Mouse (Mus musculus): ENCODE results near the gene Phyhd1. TPM values are rescaled to one million over a fixed set of nuclear protein-coding genes. Genes with fewer than 3 reads are reported as not detected.

The Phyhd1 gene
- polyA plus RNA-seq, 1 experiment = 1.8 TPM

GRCm38 (mm10) chr2:30239777-30240176, 26.2 kb upstream of the Phyhd1 start:
- Histone ChIP-seq H3K36me3 (ENCODE audit: control insufficient read depth, insufficient read depth, low read length) (no peaks in the 10 kb centered on the region; the same call in 1 of the 2 replicates), H3K27me3 (ENCODE audit: control insufficient read depth, insufficient read depth, low read length) (no peaks in the 10 kb centered on the region), H3K4me1 (ENCODE audit: control insufficient read depth, insufficient read depth, low read length) (peaks cover 11% of the 10 kb centered on the region), H3K4me3 (ENCODE audit: control insufficient read depth, low read depth, low read length) (no peak overlapping the region), H3K27ac (ENCODE audit: control insufficient read depth, insufficient read depth, low read depth, low read length) (no peak overlapping the region)
- TF ChIP-seq POLR2A (IDR thresholded peaks at IDR 0.05; ENCODE audit: control insufficient read depth, low read depth, low read length) (no peak), CTCF (IDR thresholded peaks at IDR 0.05; ENCODE audit: control insufficient read depth, insufficient read depth, insufficient replicate concordance, low read depth, low read length) (no peak)

DNA sequence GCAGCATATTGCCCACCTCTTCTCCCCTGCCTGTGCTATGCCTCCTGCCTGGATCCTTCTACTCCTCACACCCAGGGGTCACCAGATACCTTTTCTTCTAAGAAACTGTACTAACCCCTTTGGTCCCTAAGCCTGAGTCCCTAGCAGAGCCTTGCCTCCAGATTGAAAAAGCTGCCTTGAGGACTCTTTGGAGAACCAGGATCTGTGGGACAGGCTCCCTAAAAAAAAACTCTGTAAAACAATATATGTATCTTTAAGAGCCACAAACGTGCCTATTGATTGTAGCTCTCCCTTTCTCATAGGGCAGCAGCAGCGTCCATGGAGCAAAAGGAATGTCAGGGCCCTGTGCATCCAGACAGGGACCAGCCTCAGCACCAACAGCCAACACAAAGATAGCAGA, 25.7 kb upstream of the Phyhd1 start, which contains the start of gene Gm28035:
Gene Gm28035 (plus strand): TSS at position 301 of the 400 bp plus-strand sequence.
- H3K4me1 ChIP-seq (ENCODE audit: control insufficient read depth, insufficient read depth, low read length) = peaks cover 11% of the 10 kb centered on the region
- H3K27me3 ChIP-seq (ENCODE audit: control insufficient read depth, insufficient read depth, low read length) = no peaks in the 10 kb centered on the region
- H3K27ac ChIP-seq (ENCODE audit: control insufficient read depth, insufficient read depth, low read depth, low read length) = no peak within 1 kb of the TSS
- no peak for TF ChIP-seq POLR2A (IDR thresholded peaks at IDR 0.05; ENCODE audit: control insufficient read depth, low read depth, low read length)
- TF ChIP-seq CTCF (IDR thresholded peaks at IDR 0.05; ENCODE audit: control insufficient read depth, insufficient read depth, insufficient replicate concordance, low read depth, low read length) = no peak
- H3K36me3 ChIP-seq (ENCODE audit: control insufficient read depth, insufficient read depth, low read length) = no peaks in the 10 kb centered on the region; the same call in 1 of the 2 replicates
- no peak within 1 kb of the TSS for H3K4me3 ChIP-seq (ENCODE audit: control insufficient read depth, low read depth, low read length)

DNA sequence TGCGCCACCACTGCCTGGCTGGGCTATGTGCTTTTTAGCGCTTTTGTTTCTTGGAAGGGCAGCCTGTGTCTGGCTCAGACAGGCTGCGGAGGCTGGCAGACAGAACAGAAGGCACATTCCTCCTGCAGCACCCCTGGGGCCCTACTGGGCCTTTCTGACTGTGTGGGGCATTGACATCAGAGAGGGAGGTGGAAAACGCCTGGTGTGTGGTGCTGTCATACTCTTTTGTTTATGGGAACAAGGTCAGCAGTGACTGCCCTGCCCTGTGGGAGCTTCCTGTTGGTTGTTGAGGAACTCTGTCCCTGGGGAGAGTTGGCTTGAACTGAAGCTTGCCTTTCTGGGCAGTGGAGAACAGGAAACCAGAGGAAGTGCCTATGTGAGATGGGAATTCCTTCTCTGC, 23.5 kb upstream of the Phyhd1 start:
- Histone ChIP-seq H3K27ac (ENCODE audit: control insufficient read depth, insufficient read depth, low read depth, low read length) (no peak overlapping the region), H3K36me3 (ENCODE audit: control insufficient read depth, insufficient read depth, low read length) (no peaks in the 10 kb centered on the region; the same call in 1 of the 2 replicates), H3K4me3 (ENCODE audit: control insufficient read depth, low read depth, low read length) (peak overlapping the region; percentile 6; the same call in 1 of the 2 replicates), H3K4me1 (ENCODE audit: control insufficient read depth, insufficient read depth, low read length) (peaks cover 11% of the 10 kb centered on the region), H3K27me3 (ENCODE audit: control insufficient read depth, insufficient read depth, low read length) (no peaks in the 10 kb centered on the region)
- TF ChIP-seq CTCF (IDR thresholded peaks at IDR 0.05; ENCODE audit: control insufficient read depth, insufficient read depth, insufficient replicate concordance, low read depth, low read length) (no peak), POLR2A (IDR thresholded peaks at IDR 0.05; ENCODE audit: control insufficient read depth, low read depth, low read length) (no peak)

DNA sequence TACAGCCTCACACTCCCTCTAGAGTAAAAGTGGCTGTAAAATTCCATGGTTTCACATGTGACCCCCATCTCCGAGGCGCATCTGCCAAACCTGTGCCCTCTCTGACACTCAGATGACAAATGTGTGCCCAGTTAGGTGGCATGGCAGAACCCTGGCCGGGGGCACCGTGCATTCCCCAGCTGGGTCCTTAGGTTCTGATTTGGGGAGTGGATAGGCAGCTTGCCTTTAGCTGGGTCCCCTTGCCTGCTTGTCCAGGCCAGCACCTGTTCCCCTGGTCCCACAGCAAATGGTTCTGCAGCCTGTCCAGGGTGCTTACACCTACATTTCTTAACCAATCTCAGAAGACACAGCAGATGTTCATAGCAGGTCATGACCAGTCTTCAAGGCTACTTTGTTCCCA, 22.6 kb upstream of the Phyhd1 start:
- no peak overlapping the region for H3K27ac ChIP-seq (ENCODE audit: control insufficient read depth, insufficient read depth, low read depth, low read length)
- H3K4me3 ChIP-seq (ENCODE audit: control insufficient read depth, low read depth, low read length) = no peak overlapping the region
- no peak for TF ChIP-seq POLR2A (IDR thresholded peaks at IDR 0.05; ENCODE audit: control insufficient read depth, low read depth, low read length)
- no peak for TF ChIP-seq CTCF (IDR thresholded peaks at IDR 0.05; ENCODE audit: control insufficient read depth, insufficient read depth, insufficient replicate concordance, low read depth, low read length)
- no peaks in the 10 kb centered on the region for H3K27me3 ChIP-seq (ENCODE audit: control insufficient read depth, insufficient read depth, low read length)
- H3K4me1 ChIP-seq (ENCODE audit: control insufficient read depth, insufficient read depth, low read length) = peaks cover 8% of the 10 kb centered on the region
- no peaks in the 10 kb centered on the region; the same call in 1 of the 2 replicates for H3K36me3 ChIP-seq (ENCODE audit: control insufficient read depth, insufficient read depth, low read length)

DNA sequence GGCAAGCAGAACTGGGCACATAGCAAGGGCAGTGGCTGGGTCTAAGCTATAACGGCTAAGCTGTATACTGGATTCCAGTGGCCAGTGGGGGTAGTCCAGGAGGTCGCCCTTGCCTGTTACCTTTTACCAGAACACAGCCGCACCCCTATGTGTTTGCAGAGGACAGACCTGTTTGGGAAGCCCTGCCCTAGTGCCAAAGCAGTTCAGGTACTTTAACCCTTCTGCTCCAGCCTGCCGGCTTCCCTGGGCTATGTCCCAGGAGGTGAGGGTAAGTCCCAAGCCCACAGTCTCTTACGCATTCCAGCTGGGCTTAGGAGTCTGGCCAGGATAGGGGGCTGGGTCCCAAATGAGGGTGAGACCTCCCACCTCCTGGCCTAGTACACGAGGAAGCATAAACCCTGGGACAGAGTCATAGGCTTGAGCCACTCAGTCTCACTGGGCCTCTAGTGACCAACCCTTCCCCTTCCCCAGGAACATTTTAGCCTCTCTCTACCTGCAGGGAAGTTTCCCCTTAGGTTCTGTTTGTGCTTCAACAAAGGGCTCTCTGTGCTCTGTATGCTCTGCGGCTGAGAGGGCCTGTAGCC, 21.3 kb upstream of the Phyhd1 start:
- Histone ChIP-seq H3K27me3 (ENCODE audit: control insufficient read depth, insufficient read depth, low read length) (no peaks in the 10 kb centered on the region), H3K4me3 (ENCODE audit: control insufficient read depth, low read depth, low read length) (no peak overlapping the region), H3K4me1 (ENCODE audit: control insufficient read depth, insufficient read depth, low read length) (peaks cover 2% of the 10 kb centered on the region; the same call in 1 of the 2 replicates), H3K36me3 (ENCODE audit: control insufficient read depth, insufficient read depth, low read length) (no peaks in the 10 kb centered on the region; the same call in 1 of the 2 replicates), H3K27ac (ENCODE audit: control insufficient read depth, insufficient read depth, low read depth, low read length) (no peak overlapping the region)
- TF ChIP-seq POLR2A (IDR thresholded peaks at IDR 0.05; ENCODE audit: control insufficient read depth, low read depth, low read length) (no peak), CTCF (IDR thresholded peaks at IDR 0.05; ENCODE audit: control insufficient read depth, insufficient read depth, insufficient replicate concordance, low read depth, low read length) (no peak)

DNA sequence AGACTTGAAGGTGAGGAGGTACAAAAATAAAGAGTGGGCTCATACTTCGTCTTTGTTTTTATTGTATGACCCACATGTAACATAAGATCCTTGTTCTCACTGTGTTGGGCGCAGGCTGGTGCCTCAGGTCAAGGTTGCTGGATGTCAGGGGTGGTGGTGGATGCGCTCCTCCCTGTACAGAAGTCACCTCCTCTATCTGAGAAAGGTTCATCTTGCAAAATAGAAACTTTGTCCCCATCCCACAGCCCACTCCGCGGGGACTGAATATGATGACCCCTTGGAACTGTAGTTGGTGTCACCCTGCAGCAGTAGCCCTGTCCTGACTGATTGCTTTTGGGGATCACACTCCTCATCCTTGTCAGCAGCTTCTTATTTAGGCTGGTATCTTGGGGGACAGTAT, 19.0 kb upstream of the Phyhd1 start:
- no peak for TF ChIP-seq CTCF (IDR thresholded peaks at IDR 0.05; ENCODE audit: control insufficient read depth, insufficient read depth, insufficient replicate concordance, low read depth, low read length)
- no peak for TF ChIP-seq POLR2A (IDR thresholded peaks at IDR 0.05; ENCODE audit: control insufficient read depth, low read depth, low read length)
- Histone ChIP-seq H3K4me1 (ENCODE audit: control insufficient read depth, insufficient read depth, low read length) (peaks cover 2% of the 10 kb centered on the region; the same call in 1 of the 2 replicates), H3K4me3 (ENCODE audit: control insufficient read depth, low read depth, low read length) (no peak overlapping the region), H3K27me3 (ENCODE audit: control insufficient read depth, insufficient read depth, low read length) (no peaks in the 10 kb centered on the region), H3K36me3 (ENCODE audit: control insufficient read depth, insufficient read depth, low read length) (no peaks in the 10 kb centered on the region; the same call in 1 of the 2 replicates), H3K27ac (ENCODE audit: control insufficient read depth, insufficient read depth, low read depth, low read length) (no peak overlapping the region)

- H3K27me3 ChIP-seq (ENCODE audit: control insufficient read depth, insufficient read depth, low read length) = no peaks in the 10 kb centered on the region
- no peak overlapping the region for H3K4me3 ChIP-seq (ENCODE audit: control insufficient read depth, low read depth, low read length)
- H3K4me1 ChIP-seq (ENCODE audit: control insufficient read depth, insufficient read depth, low read length) = peaks cover 2% of the 10 kb centered on the region; the same call in 1 of the 2 replicates
- no peak overlapping the region for H3K27ac ChIP-seq (ENCODE audit: control insufficient read depth, insufficient read depth, low read depth, low read length)
- H3K36me3 ChIP-seq (ENCODE audit: control insufficient read depth, insufficient read depth, low read length) = no peaks in the 10 kb centered on the region; the same call in 1 of the 2 replicates
- no peak for TF ChIP-seq CTCF (IDR thresholded peaks at IDR 0.05; ENCODE audit: control insufficient read depth, insufficient read depth, insufficient replicate concordance, low read depth, low read length)
- no peak for TF ChIP-seq POLR2A (IDR thresholded peaks at IDR 0.05; ENCODE audit: control insufficient read depth, low read depth, low read length)
Measured at GRCm38 (mm10) chr2:30247681-30248080, 18.3 kb upstream of the Phyhd1 start.
